Mouse (Mus musculus): ENCODE data around the gene Aff1. TPM values are rescaled to one million over a fixed set of nuclear protein-coding genes. Genes with fewer than 3 reads are reported as not detected.

Gene Aff1
- polyA plus RNA-seq, 1 experiment from 2014 or later = 8.0 TPM

DNA sequence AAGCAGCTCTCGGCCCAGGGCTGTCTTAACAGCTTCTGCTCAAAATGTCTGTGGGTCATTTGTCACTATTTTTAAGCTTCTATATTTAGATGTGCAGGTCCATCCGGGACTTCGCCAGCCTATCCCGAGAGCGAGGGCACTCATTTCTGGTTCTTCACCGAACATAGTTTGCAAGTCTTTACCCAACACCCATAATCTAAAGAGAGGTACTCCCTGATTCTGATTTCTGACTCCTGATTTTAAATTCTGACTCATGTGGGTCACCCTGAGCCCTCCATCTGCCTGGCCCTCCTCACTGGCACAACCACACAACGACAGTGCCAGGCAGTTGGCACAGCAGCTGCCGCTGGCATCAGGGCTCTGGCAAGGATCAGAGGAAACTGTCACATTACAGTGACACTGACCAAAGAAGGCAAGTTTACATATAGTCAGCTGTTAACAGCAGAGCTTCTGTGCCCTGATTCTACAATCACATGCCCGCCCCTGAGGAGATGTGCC is 97.5 kb downstream of the Aff1 start:
- no peak overlapping the region for H3K4me2 ChIP-seq
- no peak overlapping the region for H3K9ac ChIP-seq
- H3K4me1 ChIP-seq (replicated peaks) = peaks cover 4% of the 10 kb centered on the region; the same call in 1 of the 2 replicates
- peaks cover 88% of the 10 kb centered on the region for H3K36me3 ChIP-seq
- H3K4me3 ChIP-seq (replicated peaks) = no peak overlapping the region
- H3K27me3 ChIP-seq = no peaks in the 10 kb centered on the region
- ATAC-seq (ENCODE audit: low read depth) (no peak), DNase-seq (no peak)
- H3K9me3 ChIP-seq (replicated peaks) = no peaks in the 10 kb centered on the region
- WGBS (ENCODE audit: insufficient replicate concordance) = 90% methylated on average over 9 of the region's 9 CpGs
- H3K27ac ChIP-seq = no peak overlapping the region

DNA sequence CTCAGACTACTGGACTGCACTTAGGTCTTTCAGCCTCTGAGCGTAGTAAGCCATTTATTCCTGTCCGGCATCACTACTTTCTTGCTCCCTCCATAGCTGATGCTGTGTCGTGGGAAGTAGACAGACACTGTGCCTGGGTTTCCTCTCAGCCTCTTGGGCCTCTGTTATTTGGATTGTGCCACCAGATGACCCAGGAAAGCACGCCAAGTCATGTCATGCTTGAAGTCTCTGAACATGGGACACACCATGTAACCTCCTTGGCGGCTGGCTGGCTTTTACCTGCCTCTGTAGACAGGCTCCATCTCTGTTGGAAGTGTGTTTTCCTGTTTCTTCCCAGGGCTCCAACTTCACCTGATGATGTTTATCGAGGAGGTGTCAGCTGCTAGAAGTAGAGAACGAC is 99.6 kb downstream of the Aff1 start:
- no peak for DNase-seq
- no peak overlapping the region for H3K27ac ChIP-seq
- peaks cover 85% of the 10 kb centered on the region for H3K36me3 ChIP-seq
- 81% methylated on average over 7 of the region's 7 CpGs for WGBS (ENCODE audit: insufficient replicate concordance)
- H3K4me3 ChIP-seq (replicated peaks) = no peak overlapping the region
- H3K9me3 ChIP-seq (replicated peaks) = no peaks in the 10 kb centered on the region
- peaks cover 7% of the 10 kb centered on the region; the same call in 1 of the 2 replicates for H3K4me1 ChIP-seq (replicated peaks)
- no peaks in the 10 kb centered on the region for H3K27me3 ChIP-seq
- ATAC-seq (ENCODE audit: low read depth) = no peak
- no peak overlapping the region for H3K4me2 ChIP-seq
- H3K9ac ChIP-seq = no peak overlapping the region

DNA sequence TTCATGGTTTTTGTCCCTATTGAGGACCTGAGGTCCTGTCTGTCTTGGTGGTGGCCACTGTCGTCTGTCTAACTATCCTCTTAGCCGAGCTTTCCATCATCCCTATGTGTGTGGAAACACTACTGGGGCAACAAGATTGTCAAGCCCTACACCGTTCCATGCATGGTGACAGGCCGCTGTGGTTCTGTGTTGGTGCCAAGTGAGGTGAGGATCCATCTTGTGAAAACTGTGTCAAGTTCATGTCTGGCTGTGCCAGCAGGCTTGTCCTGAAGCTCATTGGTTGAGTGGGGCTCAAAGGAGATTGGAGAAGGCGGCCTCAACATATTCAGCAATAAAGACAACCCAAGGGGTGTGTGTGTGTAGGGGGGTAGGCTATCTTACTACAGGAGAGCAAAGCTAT is 102.9 kb downstream of the Aff1 start:
- WGBS (ENCODE audit: insufficient replicate concordance) = 89% methylated on average over 5 of the region's 5 CpGs
- Histone ChIP-seq H3K9ac (no peak overlapping the region), H3K36me3 (peaks cover 80% of the 10 kb centered on the region), H3K4me3 (replicated peaks) (no peak overlapping the region), H3K27ac (no peak overlapping the region), H3K27me3 (no peaks in the 10 kb centered on the region), H3K9me3 (replicated peaks) (no peaks in the 10 kb centered on the region), H3K4me1 (replicated peaks) (peaks cover 27% of the 10 kb centered on the region), H3K4me2 (no peak overlapping the region)
- DNase-seq = no peak
- ATAC-seq (ENCODE audit: low read depth) = no peak

GRCm38 (mm10) chr5:103796035-103796434 is 103.9 kb downstream of the Aff1 start:
- WGBS (ENCODE audit: insufficient replicate concordance) = 64% methylated on average over 3 of the region's 3 CpGs
- peaks cover 32% of the 10 kb centered on the region for H3K4me1 ChIP-seq (replicated peaks)
- H3K36me3 ChIP-seq = peaks cover 80% of the 10 kb centered on the region

DNA sequence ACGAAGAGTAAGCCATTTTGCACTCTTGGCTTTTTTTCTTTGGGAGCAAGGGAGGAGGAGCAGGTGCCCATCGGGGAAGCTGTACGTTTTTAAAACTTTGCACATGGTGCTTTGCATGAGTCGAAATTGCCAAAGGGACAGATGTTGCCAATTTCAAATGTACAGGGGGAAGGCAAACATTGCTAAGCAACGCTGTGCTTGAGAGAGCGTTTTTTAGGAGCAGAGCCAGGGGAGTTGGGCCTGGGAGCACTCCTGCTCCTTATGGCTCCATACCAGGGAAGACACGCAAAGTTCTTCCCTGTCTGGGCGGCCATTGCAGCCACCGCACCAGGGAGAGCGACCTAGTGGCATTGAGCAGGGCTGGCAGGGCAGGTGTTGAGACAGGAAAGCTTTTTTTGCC is 105.6 kb downstream of the Aff1 start:
- no peak overlapping the region for H3K9ac ChIP-seq
- no peaks in the 10 kb centered on the region for H3K27me3 ChIP-seq
- H3K27ac ChIP-seq = 0 out of 2 replicates have a peak overlapping the region, but pooled peaks have one; percentile 3
- no peak overlapping the region for H3K4me2 ChIP-seq
- no peak for DNase-seq
- H3K4me1 ChIP-seq (replicated peaks) = peaks cover 32% of the 10 kb centered on the region
- WGBS (ENCODE audit: insufficient replicate concordance) = 84% methylated on average over 10 of the region's 10 CpGs
- H3K4me3 ChIP-seq (replicated peaks) = no peak overlapping the region
- no peak for ATAC-seq (ENCODE audit: low read depth)
- peaks cover 77% of the 10 kb centered on the region for H3K36me3 ChIP-seq
- H3K9me3 ChIP-seq (replicated peaks) = no peaks in the 10 kb centered on the region

More at GRCm38 (mm10) chr5:103796035-103796434, 103.9 kb downstream of the Aff1 start:
- no peak for DNase-seq
- ATAC-seq (ENCODE audit: low read depth) = no peak
- Histone ChIP-seq H3K4me3 (replicated peaks) (no peak overlapping the region), H3K9me3 (replicated peaks) (no peaks in the 10 kb centered on the region), H3K27ac (no peak overlapping the region), H3K27me3 (no peaks in the 10 kb centered on the region), H3K4me2 (no peak overlapping the region), H3K9ac (no peak overlapping the region)

DNA sequence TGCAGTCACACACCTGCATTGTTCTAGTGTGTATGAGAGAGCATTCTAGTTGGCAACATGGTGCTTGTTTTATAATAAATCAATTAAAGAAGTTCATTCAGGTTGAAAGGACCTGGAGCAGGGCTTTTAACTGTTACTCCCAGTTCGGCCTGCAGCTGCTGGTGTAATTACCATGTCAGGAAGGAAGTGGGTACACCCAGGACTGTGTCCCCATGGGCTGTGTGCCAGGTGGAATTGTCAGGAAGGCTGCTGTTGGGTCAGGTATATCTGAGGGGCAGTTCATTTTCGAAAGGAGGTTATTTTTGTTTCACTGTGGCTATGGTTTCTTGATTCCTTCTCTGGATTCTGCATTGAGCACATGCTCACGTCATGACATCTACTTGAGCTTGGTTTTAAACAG is 107.3 kb downstream of the Aff1 start:
- no peaks in the 10 kb centered on the region for H3K9me3 ChIP-seq (replicated peaks)
- H3K27me3 ChIP-seq = no peaks in the 10 kb centered on the region
- no peak overlapping the region for H3K9ac ChIP-seq
- H3K36me3 ChIP-seq = peaks cover 63% of the 10 kb centered on the region
- ATAC-seq (ENCODE audit: low read depth) (no peak), DNase-seq (no peak)
- WGBS (ENCODE audit: insufficient replicate concordance) = 77% methylated on average over 3 of the region's 3 CpGs
- H3K4me3 ChIP-seq (replicated peaks) = no peak overlapping the region
- H3K4me1 ChIP-seq (replicated peaks) = peaks cover 37% of the 10 kb centered on the region
- no peak overlapping the region for H3K4me2 ChIP-seq
- H3K27ac ChIP-seq = no peak overlapping the region

DNA sequence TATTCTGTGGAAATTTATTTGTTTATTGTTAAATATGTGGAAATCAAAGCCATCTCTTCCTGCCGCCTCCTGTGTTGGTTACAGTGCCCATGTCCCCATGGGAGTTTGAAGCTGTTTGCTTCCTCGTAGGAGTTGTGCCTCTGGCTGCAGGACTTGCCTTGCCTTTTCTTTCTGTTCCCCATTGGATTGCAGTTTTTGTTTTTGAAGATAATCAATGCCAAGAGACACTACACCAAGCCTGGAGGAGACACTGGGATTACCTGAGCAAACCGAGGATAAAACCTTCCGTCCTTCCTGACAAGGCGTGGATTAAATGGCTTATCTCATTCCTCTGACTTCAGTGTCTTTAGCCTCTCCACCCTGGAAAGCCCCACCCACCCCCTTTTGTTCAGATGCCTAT is 107.8 kb downstream of the Aff1 start:
- no peak overlapping the region for H3K4me2 ChIP-seq
- WGBS (ENCODE audit: insufficient replicate concordance) = 56% methylated on average over 5 of the region's 5 CpGs
- H3K4me3 ChIP-seq (replicated peaks) = no peak overlapping the region
- peaks cover 58% of the 10 kb centered on the region for H3K36me3 ChIP-seq
- ATAC-seq (ENCODE audit: low read depth) (no peak), DNase-seq (no peak)
- H3K9ac ChIP-seq = no peak overlapping the region
- H3K27ac ChIP-seq = no peak overlapping the region
- peaks cover 37% of the 10 kb centered on the region for H3K4me1 ChIP-seq (replicated peaks)
- no peaks in the 10 kb centered on the region for H3K9me3 ChIP-seq (replicated peaks)
- no peaks in the 10 kb centered on the region for H3K27me3 ChIP-seq

- Histone ChIP-seq H3K36me3 (peaks cover 37% of the 10 kb centered on the region), H3K4me2 (no peak overlapping the region), H3K9me3 (replicated peaks) (no peaks in the 10 kb centered on the region), H3K4me1 (replicated peaks) (peaks cover 45% of the 10 kb centered on the region), H3K4me3 (replicated peaks) (no peak overlapping the region), H3K9ac (no peak overlapping the region), H3K27ac (no peak overlapping the region), H3K27me3 (no peaks in the 10 kb centered on the region)
- 88% methylated on average over 5 of the region's 5 CpGs for WGBS (ENCODE audit: insufficient replicate concordance)
- no peak for DNase-seq
- ATAC-seq (ENCODE audit: low read depth) = no peak
Observed at GRCm38 (mm10) chr5:103803386-103803785, 111.2 kb downstream of the Aff1 start.

DNA sequence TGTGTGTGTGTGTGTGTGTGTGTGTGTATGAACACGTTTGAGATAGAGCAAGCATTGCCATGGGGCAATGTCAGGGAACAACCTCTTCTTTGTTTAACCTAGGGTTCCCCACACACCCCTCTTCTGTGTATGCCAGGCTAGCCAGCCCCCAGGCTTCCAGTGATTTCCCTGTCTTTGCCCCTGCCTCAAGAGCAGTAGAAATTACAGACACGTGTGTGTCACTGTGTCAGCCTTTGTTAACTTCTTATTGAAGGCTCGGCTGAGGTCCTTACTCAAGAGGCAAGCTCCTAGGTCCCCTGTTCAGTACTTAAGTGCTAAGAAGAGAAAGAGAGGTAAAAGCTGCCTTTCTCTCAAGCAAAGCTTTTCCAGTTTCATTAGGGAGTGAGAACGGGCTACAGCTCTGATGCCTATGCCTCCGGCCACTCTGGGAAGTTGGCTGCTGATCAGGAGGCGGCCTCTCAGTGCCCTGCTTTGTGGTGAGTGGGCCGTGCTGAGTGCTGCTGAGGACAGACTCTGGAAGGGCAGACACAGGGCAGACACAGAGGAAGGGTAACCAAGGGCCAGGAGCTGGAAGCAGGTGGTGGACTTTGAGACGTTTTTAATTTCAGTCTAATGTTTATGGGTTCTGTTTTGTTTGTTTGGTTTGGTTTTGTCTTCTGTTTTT is 111.9 kb downstream of the Aff1 start:
- WGBS (ENCODE audit: insufficient replicate concordance) = 55% methylated on average over 8 of the region's 8 CpGs
- peaks cover 40% of the 10 kb centered on the region for H3K4me1 ChIP-seq (replicated peaks)
- H3K4me2 ChIP-seq = no peak overlapping the region
- H3K9ac ChIP-seq = no peak overlapping the region
- no peak for DNase-seq
- no peak overlapping the region for H3K27ac ChIP-seq
- H3K36me3 ChIP-seq = peaks cover 38% of the 10 kb centered on the region
- H3K9me3 ChIP-seq (replicated peaks) = no peaks in the 10 kb centered on the region
- peak; percentile 44; the same call in 1 of the 2 replicates for ATAC-seq (ENCODE audit: low read depth)
- no peak overlapping the region for H3K4me3 ChIP-seq (replicated peaks)
- no peaks in the 10 kb centered on the region for H3K27me3 ChIP-seq

DNA sequence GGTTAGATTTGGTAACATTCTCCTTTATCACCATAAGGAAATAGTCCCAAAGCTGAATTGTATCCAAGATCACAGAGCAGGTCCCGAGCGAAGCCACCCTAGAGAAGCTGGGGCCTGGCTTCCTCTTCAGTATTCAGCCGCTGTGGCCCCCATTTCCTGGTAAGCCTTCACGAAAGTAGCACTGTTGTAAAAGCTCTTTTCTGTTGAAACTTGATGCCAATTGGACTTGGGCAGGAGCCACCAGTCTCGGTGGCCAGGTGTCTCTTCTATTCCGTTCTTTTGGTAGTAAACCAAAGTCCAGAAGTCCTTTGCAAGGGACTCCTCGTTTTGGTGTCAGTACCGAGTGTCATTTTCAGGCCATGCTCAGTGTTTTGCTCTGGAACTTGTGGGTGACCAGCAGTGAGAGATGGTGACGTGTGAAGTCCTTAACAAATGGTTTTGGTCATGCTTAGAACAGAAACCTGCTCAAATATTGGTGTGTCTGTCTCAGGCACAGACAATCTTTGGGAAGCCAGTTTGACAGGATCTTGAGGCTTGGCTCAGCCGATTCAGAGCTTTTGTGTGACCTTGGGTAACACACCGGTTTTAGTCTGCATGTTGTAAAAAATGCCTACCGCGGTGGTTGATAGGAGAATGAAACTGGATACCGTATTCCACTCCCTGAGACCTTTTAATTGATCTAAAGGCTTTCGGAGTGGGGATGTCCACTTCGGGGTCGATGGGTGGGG is 114.8 kb downstream of the Aff1 start:
- WGBS (ENCODE audit: insufficient replicate concordance) = 71% methylated on average over 17 of the region's 17 CpGs
- no peak overlapping the region for H3K9ac ChIP-seq
- no peaks in the 10 kb centered on the region for H3K9me3 ChIP-seq (replicated peaks)
- peaks cover 26% of the 10 kb centered on the region for H3K4me1 ChIP-seq (replicated peaks)
- H3K27ac ChIP-seq = no peak overlapping the region
- peaks cover 41% of the 10 kb centered on the region for H3K36me3 ChIP-seq
- DNase-seq = no peak
- no peak overlapping the region for H3K4me3 ChIP-seq (replicated peaks)
- ATAC-seq (ENCODE audit: low read depth) = no peak
- H3K27me3 ChIP-seq = no peaks in the 10 kb centered on the region
- no peak overlapping the region for H3K4me2 ChIP-seq

DNA sequence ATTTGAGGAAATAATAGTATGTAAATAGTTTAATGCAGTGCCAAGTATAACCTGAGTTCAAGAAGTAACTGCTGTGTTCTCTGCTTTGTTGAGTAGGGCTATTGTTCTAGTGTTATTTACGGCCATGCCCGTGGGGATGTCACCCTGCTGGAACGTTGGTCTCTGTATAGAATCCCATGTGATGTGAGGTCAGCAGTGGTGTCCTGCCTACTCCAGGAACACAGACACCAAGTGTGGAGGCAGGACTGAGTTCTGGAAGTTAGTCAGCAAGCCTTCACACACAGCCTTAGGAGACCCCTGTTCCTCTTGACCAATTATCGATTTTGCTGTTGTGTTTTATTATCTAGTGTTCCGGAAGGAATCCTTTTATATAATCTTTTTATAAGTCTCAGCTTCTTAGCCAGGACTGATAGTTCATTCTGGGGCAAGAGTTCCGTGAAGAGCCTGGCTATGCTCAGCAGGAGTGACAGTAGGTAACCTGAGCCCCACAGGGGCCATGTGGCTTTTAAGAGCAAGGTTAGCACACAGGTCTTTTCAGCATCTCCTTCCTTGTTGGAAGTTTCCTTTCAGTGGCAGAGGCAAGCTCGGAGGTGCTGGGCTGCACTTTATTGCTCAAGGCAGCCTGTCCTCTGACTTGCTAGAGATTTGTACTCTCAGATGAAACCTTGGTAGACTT is 115.6 kb downstream of the Aff1 start:
- no peak overlapping the region for H3K27ac ChIP-seq
- H3K36me3 ChIP-seq = peaks cover 42% of the 10 kb centered on the region
- no peak overlapping the region for H3K9ac ChIP-seq
- H3K4me2 ChIP-seq = no peak overlapping the region
- no peaks in the 10 kb centered on the region for H3K9me3 ChIP-seq (replicated peaks)
- ATAC-seq (ENCODE audit: low read depth) (no peak), DNase-seq (no peak)
- H3K4me3 ChIP-seq (replicated peaks) = no peak overlapping the region
- no peaks in the 10 kb centered on the region for H3K27me3 ChIP-seq
- H3K4me1 ChIP-seq (replicated peaks) = peaks cover 28% of the 10 kb centered on the region
- 82% methylated on average over 7 of the region's 7 CpGs for WGBS (ENCODE audit: insufficient replicate concordance)
